Mouse (Mus musculus) limb, embryonic 10.5 days (tissue): ENCODE results near the gene Tmf1. TPM values are rescaled to one million over a fixed set of nuclear protein-coding genes. Genes with fewer than 3 reads are reported as not detected.
A peak's percentile ranks its signal among the peaks of the same experiment; 100 is the strongest.

ENCODE experiments used
- DNase-seq: peaks from one replicate; pipeline ENCODE4 v3.0.0-alpha.2; 2017; ENCODE audit warnings: low spot score
- H3K27ac ChIP-seq: fragments of 300-500 bp; sonication (generic); 2 replicates; pipeline ENCODE4 v1.5.1; 2016; ENCODE audit warnings: mild to moderate bottlenecking
- H3K27me3 ChIP-seq: fragments of 300-500 bp; sonication (generic); 2 replicates; pipeline ENCODE4 v1.6.1; 2016; ENCODE audit warnings: low read depth, mild to moderate bottlenecking; ENCODE audit not compliant: poor library complexity, severe bottlenecking
- H3K36me3 ChIP-seq: fragments of 300-500 bp; sonication (generic); 2 replicates; pipeline ENCODE4 v1.6.1; 2016; ENCODE audit warnings: mild to moderate bottlenecking, moderate library complexity
- H3K4me1 ChIP-seq: fragments of 300-500 bp; sonication (generic); 2 replicates; pipeline ENCODE4 v1.6.1; 2016
- H3K4me3 ChIP-seq: fragments of 300-500 bp; sonication (generic); 2 replicates; pipeline ENCODE4 v1.5.1; 2016; ENCODE audit warnings: mild to moderate bottlenecking, moderate library complexity
- H3K9me3 ChIP-seq: fragments of 300-500 bp; sonication (generic); replicated peaks from 2 replicates; pipeline ENCODE4 v1.6.1; 2016; ENCODE audit warnings: mild to moderate bottlenecking
- WGBS: fragments of 180-500 bp; shearing (Covaris S2); methylation state at CpG from one replicate; pipeline ENCODE4 v1.1.7; 2016; 5-methylcytosine and 5-hydroxymethylcytosine counted together
- polyA plus RNA-seq: library from polyadenylated mRNA; unstranded; fragments of >200 nt; fragmentation: Nextera tagmentation; extraction: Ambion mirVana; gene quantifications from 2 replicates; pipeline ENCODE4 v1.2.1, GENCODE M21; 2016

The Tmf1 gene
- polyA plus RNA-seq, 1 experiment from 2014 or later, result 27.8 TPM

- WGBS, result 91% methylated on average over 10 of the region's 10 CpGs
- no peaks in the 10 kb centered on the region for H3K4me1 ChIP-seq
- DNase-seq, result no peak
Measured at GRCm38 (mm10) chr6:97124336-97125010, 54.4 kb downstream of the Tmf1 start.

GRCm38 (mm10) chr6:97120922-97121321 is 58.0 kb downstream of the Tmf1 start:
- WGBS, result 89% methylated on average over 4 of the region's 4 CpGs
- H3K36me3 ChIP-seq, result peaks cover 45% of the 10 kb centered on the region
- no peak for DNase-seq
- H3K27ac ChIP-seq, result no peak overlapping the region
- no peaks in the 10 kb centered on the region for H3K4me1 ChIP-seq
- no peaks in the 10 kb centered on the region for H3K27me3 ChIP-seq
- H3K4me3 ChIP-seq, result no peak overlapping the region
- H3K9me3 ChIP-seq, result no peaks in the 10 kb centered on the region

More at GRCm38 (mm10) chr6:97124336-97125010, 54.4 kb downstream of the Tmf1 start:
- Histone ChIP-seq H3K27me3 (no peaks in the 10 kb centered on the region), H3K27ac (no peak overlapping the region), H3K36me3 (peaks cover 33% of the 10 kb centered on the region), H3K4me3 (no peak overlapping the region), H3K9me3 (no peaks in the 10 kb centered on the region)

GRCm38 (mm10) chr6:97118327-97118726 is 60.6 kb downstream of the Tmf1 start:
- no peak overlapping the region for H3K27ac ChIP-seq
- 88% methylated on average over 3 of the region's 3 CpGs for WGBS
- H3K27me3 ChIP-seq, result no peaks in the 10 kb centered on the region
- H3K9me3 ChIP-seq, result no peaks in the 10 kb centered on the region
- no peak overlapping the region for H3K4me3 ChIP-seq
- no peaks in the 10 kb centered on the region for H3K4me1 ChIP-seq
- peaks cover 41% of the 10 kb centered on the region for H3K36me3 ChIP-seq
- DNase-seq, result no peak

- Histone ChIP-seq H3K4me1 (no peaks in the 10 kb centered on the region), H3K36me3 (peaks cover 43% of the 10 kb centered on the region), H3K27ac (no peak overlapping the region), H3K4me3 (no peak overlapping the region), H3K27me3 (no peaks in the 10 kb centered on the region), H3K9me3 (no peaks in the 10 kb centered on the region)
- 90% methylated on average over 5 of the region's 5 CpGs for WGBS
- no peak for DNase-seq
Measured at GRCm38 (mm10) chr6:97116896-97117295, 62.0 kb downstream of the Tmf1 start.

GRCm38 (mm10) chr6:97114821-97115220 is 64.1 kb downstream of the Tmf1 start:
- Histone ChIP-seq H3K4me3 (no peak overlapping the region), H3K9me3 (no peaks in the 10 kb centered on the region), H3K4me1 (no peaks in the 10 kb centered on the region), H3K27me3 (no peaks in the 10 kb centered on the region), H3K36me3 (peaks cover 48% of the 10 kb centered on the region), H3K27ac (no peak overlapping the region)
- WGBS, result 71% methylated on average over 3 of the region's 3 CpGs
- DNase-seq, result no peak

GRCm38 (mm10) chr6:97112177-97112576 is 66.7 kb downstream of the Tmf1 start:
- Histone ChIP-seq H3K4me3 (no peak overlapping the region), H3K9me3 (no peaks in the 10 kb centered on the region), H3K27ac (no peak overlapping the region), H3K36me3 (peaks cover 33% of the 10 kb centered on the region), H3K27me3 (no peaks in the 10 kb centered on the region), H3K4me1 (no peaks in the 10 kb centered on the region)
- DNase-seq, result peak; percentile 9
- 95% methylated on average over 8 of the region's 8 CpGs for WGBS

GRCm38 (mm10) chr6:97106777-97107176 is 72.1 kb downstream of the Tmf1 start:
- Histone ChIP-seq H3K9me3 (no peaks in the 10 kb centered on the region), H3K36me3 (peaks cover 8% of the 10 kb centered on the region), H3K4me1 (peaks cover 12% of the 10 kb centered on the region), H3K4me3 (no peak overlapping the region), H3K27me3 (peaks cover 16% of the 10 kb centered on the region), H3K27ac (no peak overlapping the region)
- WGBS, result 21% methylated on average over 2 of the region's 2 CpGs
- peak; percentile 68 for DNase-seq

GRCm38 (mm10) chr6:97106106-97106505 is 72.8 kb downstream of the Tmf1 start:
- Histone ChIP-seq H3K4me1 (peaks cover 19% of the 10 kb centered on the region), H3K27me3 (peaks cover 23% of the 10 kb centered on the region), H3K4me3 (no peak overlapping the region), H3K36me3 (peaks cover 4% of the 10 kb centered on the region; the same call in 1 of the 2 replicates), H3K9me3 (no peaks in the 10 kb centered on the region), H3K27ac (no peak overlapping the region)
- peak; percentile 27 for DNase-seq
- 82% methylated on average over 8 of the region's 8 CpGs for WGBS

GRCm38 (mm10) chr6:97104264-97104852 is 74.6 kb downstream of the Tmf1 start:
- 81% methylated on average over 7 of the region's 7 CpGs for WGBS
- peak; percentile 35 for DNase-seq

More at GRCm38 (mm10) chr6:97104264-97104852, 74.6 kb downstream of the Tmf1 start:
- Histone ChIP-seq H3K27me3 (peaks cover 29% of the 10 kb centered on the region), H3K4me1 (peaks cover 20% of the 10 kb centered on the region), H3K4me3 (no peak overlapping the region), H3K36me3 (no peaks in the 10 kb centered on the region), H3K9me3 (no peaks in the 10 kb centered on the region), H3K27ac (no peak overlapping the region)

Other genes starting within 250 kb of the Tmf1 start
- 0.48 and 0.56 TPM in 2 replicates for gene Fam19a4, start 118.7 kb downstream of the Tmf1 start, polyA plus RNA-seq
- 20.8 and 22.0 TPM in 2 replicates for gene Eogt, start 29.9 kb downstream of the Tmf1 start, polyA plus RNA-seq
- gene Uba3, start 26.5 kb upstream of the Tmf1 start, polyA plus RNA-seq, result 85.0 and 96.2 TPM in 2 replicates
- gene Arl6ip5, start 31.6 kb upstream of the Tmf1 start, polyA plus RNA-seq, result 24.0 and 27.5 TPM in 2 replicates
- gene Lmod3, start 73.6 kb upstream of the Tmf1 start, polyA plus RNA-seq, result 0.13 TPM in 1 of 2 replicates, not detected in the other